Mouse (Mus musculus) CH12.LX (cell line): ENCODE measurements at regions not wholly inside any gene's neighbourhood (a gene's known extent, or its start where the extent isn't known, plus 50 kb on each side); places are given as distances from the start of the nearest gene placed in this dataset.

ENCODE experiments used
- DNase-seq: peaks from one replicate; pipeline ENCODE4 v3.0.0-alpha.2; 2013; ENCODE audit errors: extremely low read depth
- H3K27ac ChIP-seq: 2 replicates; pipeline ENCODE4 v1.5.1; 2012; ENCODE audit warnings: low read depth, mild to moderate bottlenecking, control low read depth, moderate library complexity; ENCODE audit not compliant: insufficient read depth
- H3K27me3 ChIP-seq: replicated peaks from 2 replicates; pipeline ENCODE3; 2012; ENCODE audit warnings: inconsistent platforms
- H3K36me3 ChIP-seq, 2 experiments: replicated peaks in 1 of 2; 2 replicates each; pipeline versions ENCODE3 to v1.6.1; 2012; ENCODE audit warnings: inconsistent platforms in 1 of 2, low read length in 1 of 2, mild to moderate bottlenecking in 1 of 2, mixed read lengths in 1 of 2, moderate library complexity in 1 of 2; ENCODE audit not compliant: control insufficient read depth in 1 of 2, insufficient read depth in 1 of 2
- H3K4me1 ChIP-seq, 2 experiments: 2 replicates each; pipeline ENCODE4 v1.6.1; 2012; ENCODE audit warnings: inconsistent platforms in 1 of 2, moderate library complexity in 1 of 2; ENCODE audit not compliant: insufficient read depth in 2 of 2, control insufficient read depth in 1 of 2
- H3K4me2 ChIP-seq: 2 replicates; pipeline ENCODE4 v1.6.1; 2012; ENCODE audit warnings: low read depth, mild to moderate bottlenecking, control low read depth; ENCODE audit not compliant: poor library complexity, insufficient read depth, severe bottlenecking
- H3K4me3 ChIP-seq, 3 experiments: fragments of 150-350 bp in 1 of 3; sonication (generic) in 1 of 3; replicated peaks in 1 of 3; 2 replicates each; pipeline versions ENCODE3 to v1.5.1; 2011 to 2012; ENCODE audit warnings: low read depth in 2 of 3, low read length in 2 of 3, mild to moderate bottlenecking in 2 of 3, moderate library complexity in 2 of 3, control low read depth in 1 of 3, improper control_type of control experiment in 1 of 3, inconsistent platforms in 1 of 3, mixed read lengths in 1 of 3; ENCODE audit not compliant: poor library complexity in 1 of 3
- H3K79me2 ChIP-seq: replicated peaks from 2 replicates; pipeline ENCODE4 v1.6.1; 2012; ENCODE audit warnings: mild to moderate bottlenecking, moderate library complexity; ENCODE audit not compliant: control insufficient read depth, poor library complexity, insufficient read depth, severe bottlenecking; ENCODE audit errors: extremely low read depth
- H3K9ac ChIP-seq: 2 replicates; pipeline ENCODE4 v1.6.1; 2012; ENCODE audit warnings: low read depth, mild to moderate bottlenecking, control low read depth, moderate library complexity; ENCODE audit not compliant: insufficient read depth
- H3K9me3 ChIP-seq: replicated peaks from 2 replicates; pipeline ENCODE3; 2012; ENCODE audit warnings: low read length, inconsistent platforms, mixed read lengths
- CHD2 ChIP-seq: IDR thresholded peaks from 2 replicates; pipeline ENCODE4 v1.6.1; 2011; ENCODE audit warnings: low read length, improper control_type of control experiment
- CTCF ChIP-seq, 2 experiments: IDR thresholded peaks in 1 of 2; conservative IDR thresholded peaks in 1 of 2; 2 replicates each; pipeline ENCODE4 v1.5.1; 2011 to 2012; ENCODE audit warnings: low read depth in 2 of 2, low read length in 2 of 2, improper control_type of control experiment in 1 of 2, inconsistent platforms in 1 of 2, mild to moderate bottlenecking in 1 of 2, moderate library complexity in 1 of 2
- E2F4 ChIP-seq: IDR thresholded peaks from 2 replicates; pipeline ENCODE4 v1.6.1; 2011; ENCODE audit warnings: low read depth, low read length, improper control_type of control experiment; ENCODE audit not compliant: insufficient replicate concordance
- GABPA ChIP-seq: IDR thresholded peaks from 2 replicates; pipeline ENCODE4 v1.6.1; 2012; ENCODE audit warnings: low read depth, low read length, improper control_type of control experiment, inconsistent platforms; ENCODE audit not compliant: insufficient replicate concordance
- JUN ChIP-seq: IDR thresholded peaks from 2 replicates; pipeline ENCODE4 v1.6.1; 2011; ENCODE audit warnings: low read depth, mild to moderate bottlenecking, low read length, improper control_type of control experiment, moderate library complexity; ENCODE audit not compliant: insufficient read depth
- JUND ChIP-seq: conservative IDR thresholded peaks from 2 replicates; pipeline ENCODE4 v1.6.1; 2011; ENCODE audit warnings: low read depth, low read length, improper control_type of control experiment
- MAFK ChIP-seq: IDR thresholded peaks from 2 replicates; pipeline ENCODE4 v1.6.1; 2011; ENCODE audit warnings: low read length, improper control_type of control experiment; ENCODE audit not compliant: insufficient replicate concordance
- MAX ChIP-seq: IDR thresholded peaks from 2 replicates; pipeline ENCODE4 v1.6.1; 2011; ENCODE audit warnings: low read length, improper control_type of control experiment
- MXI1 ChIP-seq: IDR thresholded peaks from 2 replicates; pipeline ENCODE4 v1.6.1; 2011; ENCODE audit warnings: mild to moderate bottlenecking, low read depth, low read length, improper control_type of control experiment
- NELFE ChIP-seq: IDR thresholded peaks from 2 replicates; pipeline ENCODE4 v1.6.1; 2011; ENCODE audit warnings: low read depth, low read length, improper control_type of control experiment
- POLR2A ChIP-seq: IDR thresholded peaks from 2 replicates; pipeline ENCODE4 v1.6.1; 2011; ENCODE audit warnings: low read depth, mild to moderate bottlenecking, improper control_type of control experiment, low read length
- POLR2AphosphoS2 ChIP-seq: IDR thresholded peaks from 2 replicates; pipeline ENCODE4 v1.6.1; 2011; ENCODE audit warnings: low read depth, low read length, improper control_type of control experiment
- RAD21 ChIP-seq: IDR thresholded peaks from 2 replicates; pipeline ENCODE4 v1.6.1; 2011; ENCODE audit warnings: low read depth, mild to moderate bottlenecking, low read length, improper control_type of control experiment, moderate library complexity
- RCOR1 ChIP-seq: conservative IDR thresholded peaks from 2 replicates; pipeline ENCODE4 v1.6.1; 2012; ENCODE audit warnings: low read depth, mild to moderate bottlenecking, inconsistent platforms, low read length, improper control_type of control experiment
- USF1 ChIP-seq: IDR thresholded peaks from 2 replicates; pipeline ENCODE4 v1.6.1; 2014; ENCODE audit warnings: low read depth, mild to moderate bottlenecking, inconsistent platforms, low read length, improper control_type of control experiment
- USF2 ChIP-seq: conservative IDR thresholded peaks from 2 replicates; pipeline ENCODE4 v1.6.1; 2011; ENCODE audit warnings: low read depth, low read length, improper control_type of control experiment
- ZKSCAN1 ChIP-seq: IDR thresholded peaks from 2 replicates; pipeline ENCODE4 v1.6.1; 2012; ENCODE audit warnings: low read depth, inconsistent platforms, low read length, improper control_type of control experiment, borderline replicate concordance
- ZMIZ1 ChIP-seq: IDR thresholded peaks from 2 replicates; pipeline ENCODE4 v1.6.1; 2012; ENCODE audit warnings: low read depth, mild to moderate bottlenecking, inconsistent platforms, low read length, improper control_type of control experiment
- dilution Hi-C: fragments of 300-500 bp; cut with MboI; formaldehyde crosslinking; loops from 2 replicates; pipeline ENCODE4 v1.14.3; 2020; ENCODE audit warnings: low sequenced_read_pairs; ENCODE audit not compliant: extremely low pct_unique_long_range_greater_than_20kb, extremely low pct_ligation_motif_present
- in situ Hi-C: fragments of 300-500 bp; cut with MboI; formaldehyde crosslinking; loops from 3 replicates; pipeline ENCODE4 v1.14.3; 2019; ENCODE audit warnings: low sequenced_read_pairs, low pct_ligation_motif_present, low pct_unique_long_range_greater_than_20kb, mixed read lengths

- DNase-seq, result no peak
- dilution Hi-C loops, result no loop called here
These were observed 121.2 kb upstream of the Zfand5 start for GRCm38 (mm10) chr19:21150849-21151248.

GRCm38 (mm10) chr19:21150241-21150640, 121.8 kb upstream of the Zfand5 start:
- Histone ChIP-seq H3K27ac (no peak overlapping the region), H3K4me3 (no peak overlapping the region), H3K4me2 (no peak overlapping the region), H3K4me1 (0 out of 4 replicates have a peak, but pooled peaks cover 0 to under 1% of the 10 kb centered on the region in 2 experiments)
- no peak for DNase-seq
- TF ChIP-seq JUN (no peak), POLR2A (no peak), ZMIZ1 (no peak), CHD2 (no peak), MAFK (no peak), POLR2AphosphoS2 (no peak), MXI1 (no peak)
- TF ChIP-seq, all 38 proteins: peak for 0
- dilution Hi-C loops (no loop called here), in situ Hi-C loops (no loop called here)
- Histone ChIP-seq H3K9ac (no peak overlapping the region), H3K36me3 (no peaks in the 10 kb centered on the region), H3K79me2 (no peaks in the 10 kb centered on the region), H3K27me3 (no peaks in the 10 kb centered on the region), H3K9me3 (no peaks in the 10 kb centered on the region)

More at GRCm38 (mm10) chr19:21150849-21151248, 121.2 kb upstream of the Zfand5 start:
- Histone ChIP-seq H3K4me3 (no peak overlapping the region), H3K9me3 (no peaks in the 10 kb centered on the region), H3K4me2 (no peak overlapping the region), H3K36me3 (no peaks in the 10 kb centered on the region)
- TF ChIP-seq MAX (no peak), GABPA (no peak), JUND (no peak), ZKSCAN1 (no peak), RAD21 (no peak), NELFE (no peak), CTCF (conservative IDR thresholded peaks at IDR 0.05 in 1 of 2, IDR thresholded peaks at IDR 0.05 in 1 of 2; ENCODE audit: low read depth in 2 of 2, low read length in 2 of 2) (no peak), MAFK (no peak), E2F4 (no peak), ZMIZ1 (no peak), POLR2AphosphoS2 (no peak), USF2 (no peak), USF1 (no peak), RCOR1 (no peak)
- TF ChIP-seq, all 38 proteins: peak for 0
- in situ Hi-C loops, result no loop called here
- Histone ChIP-seq H3K27me3 (no peaks in the 10 kb centered on the region), H3K27ac (no peak overlapping the region), H3K79me2 (no peaks in the 10 kb centered on the region), H3K4me1 (no peaks in the 10 kb centered on the region), H3K9ac (no peak overlapping the region)
